Mouse (Mus musculus) erythroblast, adult 5-6 weeks (primary cell): ENCODE results near the gene Rbx1. TPM values are rescaled to one million over a fixed set of nuclear protein-coding genes. Genes with fewer than 3 reads are reported as not detected.

Experiments used
- ATAC-seq: replicated peaks from 2 replicates; pipeline ENCODE4 v1.8.0; 2016; ENCODE audit warnings: moderate number of reproducible peaks, mild to moderate bottlenecking, moderate TSS enrichment, inconsistent platforms; ENCODE audit not compliant: poor library complexity, low FRiP score, severe bottlenecking
- total RNA-seq, 2 experiments: library from RNA; stranded (forward) in 1 of 2; stranded (reverse) in 1 of 2; fragments of 150-400 nt in 1 of 2; fragments of 200-764, 138-1000 nt in 1 of 2; gene quantifications; 2 replicates each; pipeline versions ENCODE4 v1.2.3 to v1.2.4; 2015 to 2017; ENCODE audit warnings: low replicate concordance in 2 of 2

The Rbx1 gene
- total RNA-seq, 2 experiments from 2014 or later, result 39.2 to 66.1 TPM

- peak; percentile 94 for ATAC-seq
Observed at GRCm38 (mm10) chr15:81480977-81481379, 14.9 kb downstream of the Rbx1 start.

- ATAC-seq, result no peak
Observed at GRCm38 (mm10) chr15:81482966-81483365, 16.9 kb downstream of the Rbx1 start.

GRCm38 (mm10) chr15:81483691-81484090 is 17.6 kb downstream of the Rbx1 start:
- ATAC-seq, result no peak

- no peak for ATAC-seq
Observed at GRCm38 (mm10) chr15:81485483-81485882, 19.4 kb downstream of the Rbx1 start.

GRCm38 (mm10) chr15:81503466-81503865 is 37.4 kb downstream of the Rbx1 start:
- ATAC-seq, result no peak

GRCm38 (mm10) chr15:81503995-81504394 is 37.9 kb downstream of the Rbx1 start:
- ATAC-seq, result no peak

GRCm38 (mm10) chr15:81507201-81507600 is 41.1 kb downstream of the Rbx1 start:
- ATAC-seq, result peak; percentile 91

- ATAC-seq, result no peak
Observed at GRCm38 (mm10) chr15:81510621-81511020, 44.5 kb downstream of the Rbx1 start.

GRCm38 (mm10) chr15:81511601-81512261 is 45.6 kb downstream of the Rbx1 start:
- no peak for ATAC-seq

GRCm38 (mm10) chr15:81514111-81514971 is 48.2 kb downstream of the Rbx1 start:
- ATAC-seq, result peak; percentile 93

GRCm38 (mm10) chr15:81515221-81515620 is 49.1 kb downstream of the Rbx1 start:
- no peak for ATAC-seq

GRCm38 (mm10) chr15:81518031-81518430 is 51.9 kb downstream of the Rbx1 start:
- ATAC-seq, result no peak

- ATAC-seq, result no peak
Observed at GRCm38 (mm10) chr15:81518761-81519160, 52.7 kb downstream of the Rbx1 start.

GRCm38 (mm10) chr15:81522036-81522751 is 56.1 kb downstream of the Rbx1 start:
- peak; percentile 54 for ATAC-seq

GRCm38 (mm10) chr15:81522761-81523168 is 56.7 kb downstream of the Rbx1 start:
- ATAC-seq, result peak; percentile 60

GRCm38 (mm10) chr15:81523169-81523871 is 57.2 kb downstream of the Rbx1 start:
- ATAC-seq, result peak; percentile 83

- no peak for ATAC-seq
Observed at GRCm38 (mm10) chr15:81523901-81524300, 57.8 kb downstream of the Rbx1 start.
